ENCODE assay signal across 8 mouse cellular contexts in the genomic region with DNA sequence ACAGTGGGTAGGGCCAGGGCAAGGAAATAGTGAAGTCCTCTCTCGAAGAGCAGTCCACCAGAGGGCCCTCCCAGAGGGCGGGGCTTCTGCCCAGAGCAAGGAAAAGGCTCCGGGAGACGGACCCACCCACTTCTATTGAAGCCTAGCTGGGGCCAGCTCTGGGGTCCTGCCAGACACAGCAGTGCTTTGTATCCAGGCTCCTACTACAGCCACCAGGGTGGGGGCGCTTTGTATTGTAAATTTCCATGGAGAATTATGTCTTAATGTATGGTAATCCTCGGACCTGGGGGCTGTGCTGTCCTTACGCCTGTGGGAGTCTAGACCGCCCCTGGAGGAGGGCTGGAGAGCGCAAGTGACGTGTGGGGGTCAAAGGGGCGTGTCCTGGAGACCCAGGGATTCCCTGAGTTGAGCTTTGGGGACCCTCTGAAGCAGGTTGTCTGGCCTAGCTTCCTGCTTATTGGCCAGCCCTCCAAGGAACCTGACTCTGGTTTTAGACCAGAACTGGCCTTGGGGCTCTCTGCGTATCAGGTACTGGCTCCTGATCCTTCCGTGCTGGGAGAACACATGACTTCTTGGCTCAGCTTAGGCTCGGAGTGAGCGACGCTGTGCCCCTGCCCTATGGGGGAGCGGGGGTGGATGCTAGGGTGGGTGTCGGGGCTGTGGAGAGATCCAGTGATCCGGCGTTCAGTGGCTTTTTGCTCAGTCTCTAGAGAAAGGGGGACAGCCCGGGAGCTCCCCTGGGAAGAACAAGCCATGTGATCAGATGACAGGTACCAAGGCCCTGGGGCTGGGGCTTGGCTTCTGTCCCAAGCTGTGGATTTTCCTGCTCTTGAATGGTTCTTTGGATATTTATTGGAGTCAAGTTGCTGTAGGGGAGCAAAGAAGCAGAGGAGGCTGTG.
A peak's percentile ranks its signal among the peaks of the same experiment; 100 is the strongest.
DNase-seq lines count a peak whose midpoint lies in the region; ATAC-seq and TF ChIP-seq lines count a peak whose summit lies in the region.

No protein-coding gene starts in this region.

- peaks cover 46% of the 10 kb centered on the region for H3K4me1 ChIP-seq in kidney, postnatal 0 days (replicated peaks; ENCODE audit: insufficient read depth, low read length)
- H3K4me1 ChIP-seq in liver, embryonic 13.5 days (replicated peaks): peaks cover 97% of the 10 kb centered on the region

- H3K9ac ChIP-seq in kidney, postnatal 0 days (ENCODE audit: low read depth, low read length): no peak overlapping the region
- H3K9ac ChIP-seq in liver, embryonic 13.5 days: peak overlapping the region; percentile 35

- peak overlapping the region; percentile 44 for H3K4me2 ChIP-seq in kidney, postnatal 0 days (ENCODE audit: low read length)
- peak overlapping the region; percentile 58 for H3K4me2 ChIP-seq in liver, embryonic 13.5 days

- WGBS in kidney, postnatal 0 days: 12% methylated on average over 21 of the region's 21 CpGs
- WGBS in liver, embryonic 13.5 days (ENCODE audit: insufficient replicate concordance): 16% methylated on average over 21 of the region's 21 CpGs

- H3K9me3 ChIP-seq in kidney, postnatal 0 days (replicated peaks; ENCODE audit: low read length): no peaks in the 10 kb centered on the region
- H3K9me3 ChIP-seq in liver, embryonic 13.5 days (replicated peaks): no peaks in the 10 kb centered on the region

- H3K27me3 ChIP-seq in kidney, postnatal 0 days (ENCODE audit: insufficient read depth, low read length): no peaks in the 10 kb centered on the region
- H3K27me3 ChIP-seq in liver, embryonic 13.5 days: no peaks in the 10 kb centered on the region

- no peak overlapping the region for H3K27ac ChIP-seq in kidney, postnatal 0 days
- H3K27ac ChIP-seq in liver, embryonic 13.5 days: peak overlapping the region; percentile 64

- peak; percentile 78 for DNase-seq in kidney, postnatal 0 days (ENCODE audit: low spot score)
- DNase-seq in kidney, postnatal 36 days: no peak
- DNase-seq in liver, embryonic 13.5 days: peak; percentile 64
- peak; percentile 79 for DNase-seq in neural tube, embryonic 10.5 days (ENCODE audit: extremely low spot score, low spot score)
- no peak for DNase-seq in spleen, postnatal 36 days (ENCODE audit: low spot score in 2 of 2)
- no peak for DNase-seq in thymus, postnatal 0 days (ENCODE audit: low spot score)
- DNase-seq in urinary bladder, adult 2 months (ENCODE audit: low spot score): no peak

- no peaks in the 10 kb centered on the region for H3K36me3 ChIP-seq in kidney, postnatal 0 days (ENCODE audit: insufficient read depth, low read length)
- H3K36me3 ChIP-seq in liver, embryonic 13.5 days: peaks cover 37% of the 10 kb centered on the region

- no peak overlapping the region for H3K4me3 ChIP-seq in kidney, postnatal 0 days (replicated peaks; ENCODE audit: low read depth, low read length)
- peak overlapping the region; percentile 25 for H3K4me3 ChIP-seq in liver, embryonic 13.5 days (replicated peaks)

- peak; percentile 38; the same call in 1 of the 2 replicates for ATAC-seq in kidney, postnatal 0 days (replicated peaks; ENCODE audit: low FRiP score, low read depth)
- ATAC-seq in granulocyte monocyte progenitor cell, adult 5-6 weeks (replicated peaks; ENCODE audit: poor library complexity, severe bottlenecking): peak; percentile 32
- ATAC-seq in liver, embryonic 13.5 days (ENCODE audit: low read depth): peak; percentile 71

- peak; percentile 46 for TF ChIP-seq CTCF in kidney, postnatal 0 days (IDR thresholded peaks at IDR 0.05; ENCODE audit: low read depth)

Comparison
In these comparisons a context has a peak if more than half of its experiments do, and no peak if none do; other contexts are left out.
1. DNase-seq: peak in kidney, postnatal 0 days (single experiment), liver, embryonic 13.5 days (single experiment) and neural tube, embryonic 10.5 days (single experiment); none in kidney, postnatal 36 days (0 of 2), spleen, postnatal 36 days (0 of 2), thymus, postnatal 0 days (single experiment) and urinary bladder, adult 2 months (single experiment).
2. Peak in every context shown above with its lines, with median percentiles within 50 percentile points of each other: ATAC-seq.